In genomic region chr2:65669561-65669960, GRCm38 (mm10) we compare ENCODE assay signal across 10 mouse cellular contexts. TPM values are rescaled to one million over a fixed set of nuclear protein-coding genes. Genes with fewer than 3 reads are reported as not detected.
DNase-seq lines count a peak whose midpoint lies in the region; ATAC-seq and TF ChIP-seq lines count a peak whose summit lies in the region.
"Had no signal": no experiment of that assay in that cellular context is flagged by ENCODE, and none has a peak within 500 bp of the region (broad histone marks: within the 10 kb centered on the region; RNA-seq: fewer than 3 reads in every experiment).

No protein-coding gene starts in this region.

- H3K27me3 ChIP-seq in neural tube, embryonic 12.5 days (replicated peaks) = no peaks in the 10 kb centered on the region
- H3K27me3 ChIP-seq in hindbrain, embryonic 14.5 days (ENCODE audit: control insufficient read depth, insufficient read depth, low read length) = no peaks in the 10 kb centered on the region
- no peaks in the 10 kb centered on the region for H3K27me3 ChIP-seq in liver, postnatal 0 days (ENCODE audit: insufficient read depth, low read length)
- H3K27me3 ChIP-seq: intestine, embryonic 15.5 days; midbrain, embryonic 12.5 days had no signal

- H3K9ac ChIP-seq in neural tube, embryonic 12.5 days = no peak overlapping the region
- peak overlapping the region; percentile 76 for H3K9ac ChIP-seq in hindbrain, embryonic 14.5 days
- no peak overlapping the region for H3K9ac ChIP-seq in liver, postnatal 0 days (replicated peaks)
- H3K9ac ChIP-seq: intestine, embryonic 15.5 days had no signal

- TF ChIP-seq CTCF in liver, postnatal 0 days (IDR thresholded peaks at IDR 0.05; ENCODE audit: low read depth) = no peak

- no peak for ATAC-seq in neural tube, embryonic 12.5 days (ENCODE audit: low FRiP score, low read depth)
- no peak for ATAC-seq in hindbrain, embryonic 14.5 days (ENCODE audit: low FRiP score)
- no peak for ATAC-seq in liver, postnatal 0 days

- no peak overlapping the region for H3K27ac ChIP-seq in neural tube, embryonic 12.5 days
- no peak overlapping the region for H3K27ac ChIP-seq in hindbrain, embryonic 14.5 days
- H3K27ac ChIP-seq in liver, postnatal 0 days (ENCODE audit: low read depth) = no peak overlapping the region
- H3K27ac ChIP-seq: intestine, embryonic 15.5 days had no signal

- H3K4me2 ChIP-seq in neural tube, embryonic 12.5 days (replicated peaks) = peak overlapping the region; percentile 58; the same call in 1 of the 2 replicates
- peak overlapping the region; percentile 64 for H3K4me2 ChIP-seq in hindbrain, embryonic 14.5 days (replicated peaks)
- no peak overlapping the region for H3K4me2 ChIP-seq in liver, postnatal 0 days (ENCODE audit: low read depth, low read length)

- no peak for TF ChIP-seq EP300 in liver, postnatal 0 days (IDR thresholded peaks at IDR 0.05; ENCODE audit: low read depth)

- no peaks in the 10 kb centered on the region for H3K9me3 ChIP-seq in neural tube, embryonic 12.5 days
- H3K9me3 ChIP-seq in hindbrain, embryonic 14.5 days (ENCODE audit: control insufficient read depth, low read length) = no peaks in the 10 kb centered on the region
- H3K9me3 ChIP-seq in liver, postnatal 0 days (ENCODE audit: low read length) = no peaks in the 10 kb centered on the region
- H3K9me3 ChIP-seq: intestine, embryonic 15.5 days; midbrain, embryonic 12.5 days had no signal

- no peaks in the 10 kb centered on the region for H3K36me3 ChIP-seq in neural tube, embryonic 12.5 days
- no peaks in the 10 kb centered on the region for H3K36me3 ChIP-seq in hindbrain, embryonic 14.5 days (replicated peaks; ENCODE audit: control insufficient read depth, insufficient read depth)
- no peaks in the 10 kb centered on the region for H3K36me3 ChIP-seq in liver, postnatal 0 days (replicated peaks; ENCODE audit: insufficient read depth, low read length)
- H3K36me3 ChIP-seq: intestine, embryonic 15.5 days; midbrain, embryonic 12.5 days had no signal

- 80% methylated on average over 8 of the region's 8 CpGs for WGBS in neural tube, embryonic 12.5 days
- WGBS in hindbrain, embryonic 14.5 days = 82% methylated on average over 8 of the region's 8 CpGs
- WGBS in liver, postnatal 0 days (ENCODE audit: insufficient replicate concordance) = 65% methylated on average over 8 of the region's 8 CpGs

- H3K4me1 ChIP-seq in neural tube, embryonic 12.5 days = peaks cover 11% of the 10 kb centered on the region
- H3K4me1 ChIP-seq in hindbrain, embryonic 14.5 days (replicated peaks; ENCODE audit: control insufficient read depth, insufficient read depth, low read length) = peaks cover 11% of the 10 kb centered on the region
- no peaks in the 10 kb centered on the region for H3K4me1 ChIP-seq in liver, postnatal 0 days (ENCODE audit: insufficient read depth)
- H3K4me1 ChIP-seq: intestine, embryonic 15.5 days had no signal

- H3K4me3 ChIP-seq in neural tube, embryonic 12.5 days = no peak overlapping the region
- peak overlapping the region; percentile 47 for H3K4me3 ChIP-seq in hindbrain, embryonic 14.5 days (replicated peaks; ENCODE audit: low read length)
- H3K4me3 ChIP-seq in liver, postnatal 0 days (ENCODE audit: low read depth, low read length) = no peak overlapping the region

- DNase-seq in neural tube, embryonic 10.5 days (ENCODE audit: extremely low spot score, low spot score) = no peak
- DNase-seq in cerebellum, adult 8-10 months = peak; percentile 82
- DNase-seq in hindbrain, embryonic 14.5 days (ENCODE audit: low spot score) = no peak
- DNase-seq in right cerebral cortex, postnatal 25 days = peak; percentile 43
- no peak for DNase-seq in urinary bladder, postnatal 36 days (ENCODE audit: low spot score in 2 of 2)
- DNase-seq in liver, postnatal 0 days = no peak
- DNase-seq: lung, adult 18-20 months had no signal

RNA-seq across cellular contexts. Expression of gene Scn2a, which starts 49.0 kb away (rescaled TPM):
- polyA plus RNA-seq in neural tube, embryonic 12.5 days (2016; fragmentation: Nextera tagmentation; extraction: Ambion mirVana) = 20.3 and 20.4 TPM in 2 replicates
- 60.6 and 64.0 TPM in 2 replicates for polyA plus RNA-seq in hindbrain, embryonic 14.5 days (2014; fragmentation: Nextera tagmentation; extraction: Ambion mirVana)
- 0.02 and 0.05 TPM in 2 replicates for polyA plus RNA-seq in liver, postnatal 0 days (2015; fragmentation: Nextera tagmentation; extraction: Ambion mirVana)

Comparison
In these comparisons a context has a peak if more than half of its experiments do, and no peak if none do; other contexts are left out.
1. DNase-seq: peak in cerebellum, adult 8-10 months (single experiment) and right cerebral cortex, postnatal 25 days (single experiment); none in neural tube, embryonic 10.5 days (single experiment), hindbrain, embryonic 14.5 days (single experiment), urinary bladder, postnatal 36 days (0 of 2) and liver, postnatal 0 days (single experiment).
2. RNA of gene Scn2a, which starts 49.0 kb away (polyA plus RNA-seq): 60.6 to 64.0 TPM in hindbrain, embryonic 14.5 days and 20.3 to 20.4 TPM in neural tube, embryonic 12.5 days; 0.02 to 0.05 TPM in liver, postnatal 0 days; every median in the first group is over 10 times any median in the second.